Mouse (Mus musculus): ENCODE results near the gene Nmnat2. TPM values are rescaled to one million over a fixed set of nuclear protein-coding genes. Genes with fewer than 3 reads are reported as not detected.
A peak's percentile ranks its signal among the peaks of the same experiment; 100 is the strongest.

Nmnat2 gene
- polyA plus RNA-seq, 1 experiment from 2014 or later, result 52.2 TPM

GRCm38 (mm10) chr1:153124502-153124901 lies 169.7 kb downstream of the Nmnat2 start:
- no peak overlapping the region for H3K4me2 ChIP-seq (replicated peaks)
- no peaks in the 10 kb centered on the region for H3K9me3 ChIP-seq
- ATAC-seq (ENCODE audit: low FRiP score, low read depth), result no peak
- H3K27ac ChIP-seq, result no peak overlapping the region
- no peaks in the 10 kb centered on the region for H3K4me1 ChIP-seq
- no peaks in the 10 kb centered on the region for H3K36me3 ChIP-seq
- H3K27me3 ChIP-seq (replicated peaks), result no peaks in the 10 kb centered on the region
- H3K4me3 ChIP-seq, result no peak overlapping the region
- 88% methylated on average over 5 of the region's 5 CpGs for WGBS
- H3K9ac ChIP-seq, result no peak overlapping the region

GRCm38 (mm10) chr1:153125287-153126275 lies 170.8 kb downstream of the Nmnat2 start:
- H3K9ac ChIP-seq, result no peak overlapping the region
- H3K27ac ChIP-seq, result no peak overlapping the region
- no peaks in the 10 kb centered on the region for H3K27me3 ChIP-seq (replicated peaks)
- 69% methylated on average over 8 of the region's 8 CpGs for WGBS
- no peaks in the 10 kb centered on the region for H3K9me3 ChIP-seq
- ATAC-seq (ENCODE audit: low FRiP score, low read depth), result no peak
- H3K4me2 ChIP-seq (replicated peaks), result no peak overlapping the region
- no peaks in the 10 kb centered on the region for H3K36me3 ChIP-seq
- no peaks in the 10 kb centered on the region for H3K4me1 ChIP-seq
- no peak overlapping the region for H3K4me3 ChIP-seq

- no peak for ATAC-seq (ENCODE audit: low FRiP score, low read depth)
These were observed 171.9 kb downstream of the Nmnat2 start for GRCm38 (mm10) chr1:153126491-153127381.

GRCm38 (mm10) chr1:153127622-153128021 lies 172.8 kb downstream of the Nmnat2 start:
- ATAC-seq (ENCODE audit: low FRiP score, low read depth), result no peak
- H3K27me3 ChIP-seq (replicated peaks), result no peaks in the 10 kb centered on the region
- no peak overlapping the region for H3K4me2 ChIP-seq (replicated peaks)
- no peaks in the 10 kb centered on the region for H3K4me1 ChIP-seq
- 87% methylated on average over 4 of the region's 4 CpGs for WGBS
- no peak overlapping the region for H3K9ac ChIP-seq
- no peaks in the 10 kb centered on the region for H3K9me3 ChIP-seq
- H3K4me3 ChIP-seq, result no peak overlapping the region
- H3K36me3 ChIP-seq, result no peaks in the 10 kb centered on the region
- no peak overlapping the region for H3K27ac ChIP-seq

More at GRCm38 (mm10) chr1:153126491-153127381, 171.9 kb downstream of the Nmnat2 start:
- Histone ChIP-seq H3K9ac (no peak overlapping the region), H3K9me3 (no peaks in the 10 kb centered on the region), H3K4me2 (replicated peaks) (no peak overlapping the region), H3K27me3 (replicated peaks) (no peaks in the 10 kb centered on the region), H3K36me3 (no peaks in the 10 kb centered on the region), H3K4me3 (no peak overlapping the region), H3K27ac (no peak overlapping the region), H3K4me1 (no peaks in the 10 kb centered on the region)
- WGBS, result 90% methylated on average over 15 of the region's 15 CpGs

GRCm38 (mm10) chr1:153128780-153129179 lies 174.0 kb downstream of the Nmnat2 start:
- Histone ChIP-seq H3K27me3 (replicated peaks) (no peaks in the 10 kb centered on the region), H3K9me3 (no peaks in the 10 kb centered on the region), H3K27ac (no peak overlapping the region), H3K4me2 (replicated peaks) (no peak overlapping the region), H3K9ac (no peak overlapping the region), H3K4me1 (peaks cover 6% of the 10 kb centered on the region; the same call in 1 of the 2 replicates), H3K36me3 (no peaks in the 10 kb centered on the region), H3K4me3 (no peak overlapping the region)
- WGBS, result 83% methylated on average over 8 of the region's 8 CpGs
- no peak for ATAC-seq (ENCODE audit: low FRiP score, low read depth)

GRCm38 (mm10) chr1:153129992-153130713 lies 175.4 kb downstream of the Nmnat2 start:
- H3K9ac ChIP-seq, result no peak overlapping the region
- no peak overlapping the region for H3K4me3 ChIP-seq
- no peaks in the 10 kb centered on the region for H3K36me3 ChIP-seq
- WGBS, result 88% methylated on average over 11 of the region's 11 CpGs
- peaks cover 16% of the 10 kb centered on the region for H3K4me1 ChIP-seq
- ATAC-seq (ENCODE audit: low FRiP score, low read depth), result no peak
- no peak overlapping the region for H3K4me2 ChIP-seq (replicated peaks)
- H3K9me3 ChIP-seq, result no peaks in the 10 kb centered on the region
- H3K27me3 ChIP-seq (replicated peaks), result no peaks in the 10 kb centered on the region
- no peak overlapping the region for H3K27ac ChIP-seq

- Histone ChIP-seq H3K9me3 (no peaks in the 10 kb centered on the region), H3K27ac (no peak overlapping the region), H3K9ac (no peak overlapping the region), H3K4me1 (peaks cover 20% of the 10 kb centered on the region), H3K4me2 (replicated peaks) (no peak overlapping the region), H3K36me3 (no peaks in the 10 kb centered on the region), H3K4me3 (no peak overlapping the region), H3K27me3 (replicated peaks) (no peaks in the 10 kb centered on the region)
- 19% methylated on average over 9 of the region's 9 CpGs for WGBS
- 0 out of 2 replicates have a peak, but pooled peaks have one; percentile 41 for ATAC-seq (ENCODE audit: low FRiP score, low read depth)
These were observed 179.3 kb downstream of the Nmnat2 start for GRCm38 (mm10) chr1:153133865-153134781.

- Histone ChIP-seq H3K9ac (no peak overlapping the region), H3K4me2 (replicated peaks) (no peak overlapping the region), H3K4me1 (peaks cover 20% of the 10 kb centered on the region), H3K9me3 (no peaks in the 10 kb centered on the region), H3K4me3 (no peak overlapping the region), H3K27ac (no peak overlapping the region), H3K27me3 (replicated peaks) (no peaks in the 10 kb centered on the region), H3K36me3 (no peaks in the 10 kb centered on the region)
- 88% methylated on average over 13 of the region's 13 CpGs for WGBS
- ATAC-seq (ENCODE audit: low FRiP score, low read depth), result no peak
These were observed 181.9 kb downstream of the Nmnat2 start for GRCm38 (mm10) chr1:153136647-153137046.

GRCm38 (mm10) chr1:153138486-153138885 lies 183.7 kb downstream of the Nmnat2 start:
- WGBS, result 78% methylated on average over 5 of the region's 5 CpGs
- Histone ChIP-seq H3K27me3 (replicated peaks) (no peaks in the 10 kb centered on the region), H3K4me3 (no peak overlapping the region), H3K4me1 (peaks cover 18% of the 10 kb centered on the region), H3K27ac (no peak overlapping the region), H3K9me3 (no peaks in the 10 kb centered on the region), H3K9ac (no peak overlapping the region), H3K4me2 (replicated peaks) (no peak overlapping the region), H3K36me3 (no peaks in the 10 kb centered on the region)
- no peak for ATAC-seq (ENCODE audit: low FRiP score, low read depth)

GRCm38 (mm10) chr1:153139635-153140034 lies 184.8 kb downstream of the Nmnat2 start:
- Histone ChIP-seq H3K4me1 (peaks cover 6% of the 10 kb centered on the region), H3K36me3 (no peaks in the 10 kb centered on the region), H3K9ac (no peak overlapping the region), H3K27me3 (replicated peaks) (no peaks in the 10 kb centered on the region), H3K4me2 (replicated peaks) (no peak overlapping the region), H3K27ac (no peak overlapping the region), H3K4me3 (no peak overlapping the region), H3K9me3 (no peaks in the 10 kb centered on the region)
- ATAC-seq (ENCODE audit: low FRiP score, low read depth), result no peak
- 86% methylated on average over 7 of the region's 7 CpGs for WGBS

- Histone ChIP-seq H3K4me3 (no peak overlapping the region), H3K9me3 (no peaks in the 10 kb centered on the region), H3K36me3 (no peaks in the 10 kb centered on the region), H3K27ac (no peak overlapping the region), H3K4me1 (peaks cover 4% of the 10 kb centered on the region; the same call in 1 of the 2 replicates), H3K4me2 (replicated peaks) (no peak overlapping the region), H3K9ac (no peak overlapping the region), H3K27me3 (replicated peaks) (no peaks in the 10 kb centered on the region)
- 85% methylated on average over 11 of the region's 11 CpGs for WGBS
- no peak for ATAC-seq (ENCODE audit: low FRiP score, low read depth)
These were observed 185.5 kb downstream of the Nmnat2 start for GRCm38 (mm10) chr1:153140265-153140664.

Measured in neural tube, embryonic 12.5 days (tissue).